Mouse (Mus musculus) inflammation-experienced regulatory T-cells, adult 6 months (primary cell): Measurements from ENCODE around the gene Zyx. TPM values are rescaled to one million over a fixed set of nuclear protein-coding genes. Genes with fewer than 3 reads are reported as not detected.

ENCODE experiments used
- ATAC-seq: one replicate; pipeline ENCODE4 v1.8.0; 2017
- polyA plus RNA-seq, 3 experiments: library from polyadenylated mRNA; unstranded; fragments of 100-300 nt; shearing (Covaris generic); gene quantifications; one replicate each; pipeline ENCODE4 v1.2.1; 2017

The Zyx gene
- polyA plus RNA-seq = 100 to 1,000 TPM in 1 of 3 experiments, 10 to 100 TPM in 2; 39.3 to 108 (median 40.8) TPM

DNA sequence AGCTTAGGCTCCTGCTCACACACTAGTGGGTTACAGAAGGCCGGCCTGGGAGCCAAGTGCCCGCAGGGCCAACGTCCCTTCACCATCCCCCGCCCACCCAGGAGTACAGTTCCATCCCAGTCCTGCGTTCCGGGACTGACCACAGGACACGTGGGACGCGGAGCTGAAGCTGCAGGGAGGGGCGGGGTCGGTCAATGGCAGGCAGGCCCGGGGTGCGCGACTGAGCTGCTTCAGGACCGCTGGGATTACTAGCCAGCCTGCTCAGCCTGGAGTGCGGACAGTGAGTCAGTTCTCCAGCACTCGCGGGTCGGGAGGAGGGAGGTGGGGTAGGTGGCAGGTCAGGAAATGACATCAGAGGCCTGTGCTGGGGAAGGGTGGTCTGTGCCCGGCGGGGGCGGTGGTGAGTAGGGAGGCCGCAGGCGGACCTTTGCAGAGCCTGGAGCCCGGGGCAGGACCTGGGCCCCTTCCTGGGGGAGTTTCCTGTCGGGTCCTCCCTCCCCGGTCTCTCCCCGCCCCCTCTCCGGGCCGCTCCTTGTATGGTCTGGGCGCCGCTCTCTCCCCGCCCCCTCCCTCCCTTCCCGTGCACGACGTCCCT is at the start of gene Zyx:
TSS of gene Zyx (plus strand) at position 205 of the 595 bp plus-strand sequence.
- ATAC-seq = peak; percentile 77

DNA sequence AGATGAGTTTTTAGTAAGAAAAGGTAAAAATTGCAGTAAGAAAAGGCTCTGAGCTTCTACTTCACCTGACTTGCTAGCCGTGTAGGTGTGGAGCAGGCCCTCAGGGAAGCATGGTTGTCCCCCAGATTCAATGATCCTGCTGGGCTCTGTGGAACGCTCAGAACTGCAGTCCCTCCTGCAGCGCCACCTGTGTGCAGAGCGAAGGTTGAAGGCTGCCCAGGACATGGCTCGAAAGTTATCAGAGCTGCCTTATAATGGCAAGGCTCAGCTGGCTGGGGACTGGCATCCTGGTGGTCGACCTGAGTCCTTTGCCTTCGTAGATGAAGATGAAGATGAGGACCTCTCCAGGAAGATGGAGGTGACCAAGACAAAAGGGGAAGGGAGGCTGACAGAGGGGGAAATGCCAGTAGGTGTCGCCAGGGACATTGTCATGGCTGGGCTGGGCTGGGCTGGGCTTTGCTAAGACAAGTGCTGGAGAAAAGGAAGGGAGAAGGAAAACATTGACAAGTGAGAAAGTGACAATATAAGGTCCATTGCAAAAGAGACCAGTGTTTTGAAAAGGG is 39.5 kb upstream of the Zyx start:
- no peak for ATAC-seq

DNA sequence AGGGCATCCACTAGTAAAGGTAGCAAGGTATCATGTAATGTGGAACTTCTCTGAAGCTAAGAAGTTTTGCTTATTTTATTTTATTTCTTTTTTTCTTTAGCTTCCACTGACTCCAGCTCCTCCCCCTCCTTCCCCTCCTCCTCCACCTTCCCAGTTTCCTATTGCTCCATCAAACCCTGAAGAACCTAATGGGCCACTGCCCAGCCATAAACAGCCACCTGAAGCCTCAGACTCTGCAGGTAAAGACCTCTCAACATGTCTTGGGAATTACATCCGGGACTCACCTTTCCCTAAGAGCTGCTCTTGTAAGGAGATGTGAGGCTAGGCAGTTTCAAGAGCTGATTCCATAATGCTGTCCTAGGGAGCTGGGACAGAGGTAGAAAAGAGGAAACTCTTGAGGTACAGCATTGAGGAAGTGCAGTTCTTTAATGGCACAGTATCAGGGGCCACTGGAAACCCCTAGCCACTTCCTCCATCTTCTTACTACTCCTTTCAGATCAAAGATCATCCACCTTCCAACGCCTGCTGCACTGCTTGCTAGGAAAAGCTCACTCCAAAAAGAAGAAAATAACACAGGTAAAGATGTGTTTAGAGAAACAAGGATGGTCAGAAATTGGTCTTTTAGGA is 38.9 kb upstream of the Zyx start:
- ATAC-seq = no peak

DNA sequence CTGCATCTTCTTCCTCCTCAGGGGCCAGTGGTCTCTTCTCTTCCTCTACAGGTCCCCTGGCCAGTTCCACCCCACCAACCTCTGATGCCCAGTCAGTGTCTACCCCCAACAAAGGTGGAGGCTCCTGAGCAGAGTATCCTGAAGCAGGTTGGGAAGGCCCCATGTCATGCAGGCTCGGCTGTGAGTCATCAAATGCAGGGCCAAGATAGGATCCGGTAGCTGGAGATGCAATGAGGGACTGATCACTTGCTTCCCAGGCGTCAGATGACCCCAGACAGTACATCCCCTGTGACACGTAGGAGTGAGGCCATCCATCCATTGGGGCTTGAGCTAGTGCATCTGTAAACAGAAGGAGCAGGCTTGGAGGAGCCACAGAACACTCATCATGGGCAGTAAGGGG is 31.1 kb upstream of the Zyx start:
- ATAC-seq = no peak

DNA sequence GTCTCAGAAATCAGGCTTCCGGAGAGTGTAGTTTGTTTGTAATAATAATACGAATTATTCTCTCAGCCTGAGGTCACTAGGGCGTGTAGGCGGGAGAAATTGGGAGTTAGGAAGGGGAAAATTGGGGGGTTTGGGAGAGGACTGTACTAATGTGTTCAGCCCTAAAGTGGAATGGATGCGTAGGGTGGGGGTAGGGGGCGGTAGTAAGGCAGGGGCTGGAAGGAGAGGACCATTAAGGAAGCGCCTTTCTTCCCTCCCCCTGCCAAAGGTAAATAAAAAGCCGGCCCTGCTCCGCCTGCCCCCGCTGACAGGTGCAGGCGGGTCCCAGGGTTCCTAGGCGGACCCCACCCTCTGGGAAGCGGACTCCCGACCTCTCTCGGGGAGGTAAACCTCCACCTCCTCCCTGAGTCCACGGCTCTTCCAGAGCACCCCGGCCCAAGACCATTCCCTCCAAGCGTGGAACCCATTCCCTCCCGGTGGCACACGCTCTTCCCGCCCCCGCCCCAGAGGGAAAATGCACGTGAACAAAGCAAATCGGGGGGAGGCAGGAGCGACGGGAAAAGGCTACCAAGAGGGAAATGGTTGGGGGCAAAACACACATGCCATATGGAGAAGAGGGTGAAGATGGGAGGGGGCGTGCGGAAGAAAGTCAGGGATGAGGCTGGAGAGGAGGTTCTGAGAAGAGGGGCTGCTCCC is 25.9 kb upstream of the Zyx start:
- ATAC-seq = no peak

DNA sequence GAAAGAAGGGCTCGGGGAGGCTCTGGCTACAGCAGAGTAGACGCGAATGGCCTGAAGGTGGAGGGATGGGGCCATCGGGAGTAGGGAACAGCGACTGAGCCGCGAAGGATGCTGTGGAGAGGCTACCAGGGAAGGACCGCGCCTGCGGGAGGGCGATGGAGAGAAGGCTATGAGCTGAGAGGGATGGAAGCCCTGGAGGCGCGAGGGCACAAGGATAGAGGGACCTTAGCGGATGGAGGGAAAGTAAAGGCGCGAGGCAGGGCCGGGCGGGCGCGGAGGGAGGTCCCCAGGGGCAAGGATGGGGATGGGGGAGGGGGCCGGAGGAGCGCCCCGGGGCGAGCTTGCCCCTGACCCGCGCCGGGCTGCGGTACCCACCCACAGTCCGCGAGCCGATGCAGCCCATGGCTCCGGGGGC is 25.4 kb upstream of the Zyx start:
- peak; percentile 13 for ATAC-seq

DNA sequence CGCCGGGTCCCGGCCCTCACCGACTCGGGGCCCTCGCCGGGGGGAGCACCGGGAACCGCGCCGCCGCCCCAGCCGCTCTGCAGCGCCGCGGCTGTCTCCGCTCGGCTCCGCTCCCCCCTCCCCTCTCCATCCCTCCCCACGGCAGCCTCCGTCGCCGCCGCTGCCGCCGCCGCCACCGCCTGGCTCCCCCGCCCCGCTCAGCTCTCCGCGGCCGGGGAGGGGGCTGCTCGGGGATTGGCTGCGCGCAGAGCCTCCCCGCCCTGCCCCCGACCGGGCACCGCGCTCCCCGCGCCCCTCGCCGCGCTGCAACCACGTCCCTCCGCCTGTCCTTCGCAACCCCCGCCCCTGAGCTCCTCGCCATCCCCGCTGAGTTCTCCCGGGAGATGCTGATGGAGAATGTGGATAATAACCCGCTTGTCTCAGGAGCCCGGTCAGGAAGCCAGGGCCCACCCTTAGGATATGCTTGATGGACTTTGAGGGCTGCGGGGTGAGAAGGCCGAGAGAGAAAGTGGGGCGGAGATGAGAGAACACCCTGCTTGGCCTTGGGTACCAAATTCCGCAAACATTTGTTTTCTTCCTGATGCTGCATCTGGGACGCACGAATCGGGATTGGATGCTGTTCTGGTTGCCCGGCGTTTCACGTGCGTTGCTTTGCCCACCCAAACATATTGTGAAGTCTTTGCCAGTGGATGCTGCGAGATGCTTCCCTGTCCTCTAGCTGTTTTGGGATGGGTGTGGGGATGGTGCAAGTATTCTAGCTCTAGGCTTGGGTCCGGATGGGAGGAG is 24.8 kb upstream of the Zyx start, which contains the start of gene Fam131b:
TSS of gene Fam131b (minus strand) at position 162 of the 786 bp plus-strand sequence.
- peak; percentile 60 for ATAC-seq

DNA sequence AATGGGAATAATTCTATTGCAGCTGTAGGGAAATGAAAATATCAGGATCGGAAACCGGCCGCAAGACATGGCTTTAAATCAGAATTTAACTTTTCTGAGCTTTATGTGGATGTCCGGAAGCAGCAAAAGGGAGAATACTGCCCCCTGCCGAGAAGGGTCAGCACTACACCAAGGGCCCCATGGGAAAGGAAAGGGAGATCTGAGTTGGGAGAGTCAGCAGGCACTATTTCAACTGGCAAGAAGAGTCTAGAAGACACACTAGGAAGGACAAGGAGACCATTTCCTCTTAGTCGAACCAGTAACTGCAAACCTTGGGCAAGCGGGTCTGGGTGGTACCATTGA is 24.2 kb upstream of the Zyx start:
- peak; percentile 85 for ATAC-seq

DNA sequence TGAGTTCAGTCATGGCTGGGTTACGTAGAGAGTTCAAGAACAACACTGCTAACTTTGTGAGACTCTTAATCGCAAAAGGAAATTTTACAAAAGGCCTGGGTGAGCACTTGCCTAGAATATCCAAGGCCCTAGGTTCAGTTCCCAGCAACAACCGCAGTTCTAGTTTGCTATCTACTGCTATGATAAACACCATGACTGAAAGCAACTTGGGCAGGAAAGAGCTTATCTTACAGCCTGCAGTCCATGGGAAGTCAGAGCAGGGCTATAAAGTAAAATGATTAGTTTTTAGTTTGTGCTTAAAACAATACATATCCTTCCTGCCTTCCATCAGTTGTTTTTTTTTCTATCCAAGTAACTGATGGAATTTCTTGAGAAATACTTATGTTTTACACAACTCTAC is 22.9 kb upstream of the Zyx start:
- no peak for ATAC-seq

DNA sequence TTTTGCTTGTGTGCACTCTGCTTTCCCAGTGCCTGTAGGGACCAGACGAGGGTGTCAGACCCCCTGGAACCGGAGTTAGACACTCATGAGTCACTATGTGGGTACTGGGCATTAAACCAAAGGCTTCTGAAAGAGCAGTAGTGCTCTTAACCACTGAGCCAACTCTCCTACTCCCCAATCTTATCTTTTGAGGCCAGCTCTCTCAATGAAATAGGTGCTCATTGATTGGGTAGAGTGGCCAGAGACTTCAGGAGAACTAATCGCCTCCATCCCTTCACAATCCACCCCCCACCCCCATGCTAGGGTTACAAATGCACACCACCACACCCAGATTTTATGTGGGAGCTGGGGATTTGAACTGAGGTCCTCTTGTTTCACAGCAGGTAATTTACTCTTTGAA is 20.7 kb upstream of the Zyx start:
- ATAC-seq = no peak

DNA sequence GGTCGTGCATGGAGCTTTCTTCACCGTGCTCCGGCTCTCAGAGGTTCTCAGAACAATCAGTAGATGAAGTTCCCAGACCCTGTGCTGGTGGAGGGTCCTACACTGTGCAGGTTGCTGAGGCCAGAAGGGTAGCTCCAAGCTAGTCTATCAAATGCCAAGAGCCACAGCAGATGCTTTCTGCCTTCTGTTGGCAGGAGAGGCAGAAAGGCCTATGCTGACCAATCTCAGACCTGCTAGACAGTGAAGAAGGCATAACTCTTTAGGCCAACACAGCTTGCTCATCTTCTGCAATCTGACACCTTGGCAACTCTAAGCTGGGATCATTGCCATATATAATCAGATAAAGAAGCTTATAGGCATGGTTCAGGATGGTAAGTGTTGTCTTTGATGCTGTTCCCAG is 19.2 kb upstream of the Zyx start:
- ATAC-seq = no peak

DNA sequence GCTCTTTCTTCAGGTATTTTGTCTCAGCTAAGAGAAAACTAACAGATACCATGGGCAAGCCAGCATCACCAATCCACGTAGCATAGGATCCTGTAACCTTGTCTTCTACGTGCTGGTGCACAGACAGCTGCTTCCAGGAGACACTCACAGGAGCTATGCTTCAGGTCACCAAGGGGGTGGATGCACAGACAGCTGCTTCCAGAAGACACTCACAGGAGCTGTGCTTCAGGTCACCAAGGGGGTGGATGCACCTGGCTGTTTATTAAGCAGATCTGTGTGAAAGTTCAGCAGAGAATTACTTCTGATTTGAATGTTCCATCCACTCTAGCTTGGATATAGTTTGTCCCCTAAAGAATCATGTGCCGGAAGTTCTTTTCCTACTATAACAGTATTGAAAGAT is 18.5 kb upstream of the Zyx start:
- ATAC-seq = no peak

DNA sequence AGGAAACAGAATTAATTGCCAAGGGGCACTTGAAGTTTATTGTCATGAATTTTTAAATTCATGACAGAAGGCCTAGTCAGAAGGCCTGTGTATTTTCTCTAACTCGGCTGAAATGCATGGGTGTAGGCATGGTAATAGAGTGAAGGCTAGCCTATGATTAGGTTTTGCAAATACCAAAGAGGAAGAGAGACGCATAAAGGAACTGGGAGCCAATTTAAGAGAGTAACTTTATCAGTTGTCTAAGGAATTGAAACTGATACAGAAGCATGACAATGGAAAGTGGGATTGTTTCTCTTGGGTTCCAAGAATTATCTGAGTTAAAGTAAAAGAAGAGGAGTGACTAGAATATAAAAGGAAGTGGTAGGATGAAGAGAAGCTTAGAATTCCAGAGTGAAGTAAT is 10.2 kb upstream of the Zyx start:
- ATAC-seq = no peak

DNA sequence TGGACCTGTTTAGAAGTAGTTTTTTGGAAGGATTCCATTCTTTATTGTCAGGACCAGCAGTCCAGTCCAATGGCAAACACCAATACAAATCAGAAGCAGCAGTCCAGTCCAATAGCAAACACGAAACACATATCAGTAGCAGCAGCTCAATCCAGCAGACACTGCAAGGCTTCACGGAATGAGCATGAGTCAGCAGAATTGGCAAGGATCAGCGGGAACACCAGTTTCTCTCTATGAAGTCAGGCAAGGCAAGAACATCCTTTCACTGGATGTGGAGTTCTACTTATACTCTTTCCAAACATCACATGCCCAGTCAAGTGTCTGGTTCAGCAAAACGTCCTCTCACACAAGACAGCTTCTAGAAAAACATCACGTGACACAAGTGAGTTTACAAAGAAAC is 9.4 kb upstream of the Zyx start:
- no peak for ATAC-seq

DNA sequence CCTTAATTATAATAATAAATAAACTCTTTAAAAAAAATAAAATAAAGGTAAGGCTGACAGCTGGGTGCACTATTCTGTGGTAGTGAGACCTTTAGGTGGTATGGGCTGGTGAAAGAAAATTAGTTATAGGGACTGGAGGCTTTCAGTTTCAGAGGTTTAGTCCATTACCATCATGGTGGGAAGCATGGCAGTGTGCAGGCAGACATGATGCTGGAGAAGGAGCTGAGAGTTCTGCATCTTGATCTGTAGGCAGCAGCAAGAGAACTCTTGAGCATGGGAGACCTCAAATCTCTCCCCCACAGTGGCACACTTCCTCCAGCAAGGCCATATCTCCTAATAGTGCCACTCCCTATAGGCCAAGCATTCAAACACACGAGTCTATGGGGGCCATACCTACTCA is 7.3 kb upstream of the Zyx start:
- no peak for ATAC-seq

DNA sequence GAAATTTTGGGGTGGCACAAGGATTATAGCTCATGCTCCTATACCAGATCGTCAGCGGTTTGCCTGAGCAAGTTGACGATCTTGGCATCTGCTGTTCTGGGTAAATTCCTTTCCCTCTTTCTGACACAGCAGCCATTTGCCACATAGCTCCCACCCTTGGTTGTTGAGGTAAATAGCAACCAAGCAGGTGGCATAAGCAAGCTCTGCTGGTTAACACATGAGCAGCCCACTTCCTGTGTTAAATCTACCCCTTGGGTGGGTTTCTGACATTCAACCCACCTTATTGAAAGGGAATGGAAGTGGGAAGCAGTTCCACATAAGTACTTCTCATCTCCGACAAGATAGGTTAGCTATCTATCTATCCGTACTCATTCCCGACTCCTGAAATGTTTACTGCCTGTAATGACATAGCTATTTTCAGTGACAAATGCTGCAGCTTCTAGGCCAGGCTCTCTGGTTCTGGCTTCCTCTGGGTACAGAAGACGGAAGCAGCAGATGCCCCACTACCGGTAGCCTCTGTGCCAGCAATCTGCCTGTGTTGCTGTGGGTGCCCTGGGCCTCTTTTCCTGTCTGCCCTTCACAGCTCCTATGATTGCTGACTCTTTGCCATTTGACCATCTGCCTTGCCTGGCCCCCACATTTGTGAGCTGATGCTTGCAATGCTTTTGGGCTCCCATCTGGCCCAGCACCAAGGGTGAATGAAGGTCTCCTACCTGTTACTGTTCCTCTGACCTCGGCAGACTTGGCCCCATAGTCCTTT is 5.9 kb upstream of the Zyx start:
- peak; percentile 79 for ATAC-seq

DNA sequence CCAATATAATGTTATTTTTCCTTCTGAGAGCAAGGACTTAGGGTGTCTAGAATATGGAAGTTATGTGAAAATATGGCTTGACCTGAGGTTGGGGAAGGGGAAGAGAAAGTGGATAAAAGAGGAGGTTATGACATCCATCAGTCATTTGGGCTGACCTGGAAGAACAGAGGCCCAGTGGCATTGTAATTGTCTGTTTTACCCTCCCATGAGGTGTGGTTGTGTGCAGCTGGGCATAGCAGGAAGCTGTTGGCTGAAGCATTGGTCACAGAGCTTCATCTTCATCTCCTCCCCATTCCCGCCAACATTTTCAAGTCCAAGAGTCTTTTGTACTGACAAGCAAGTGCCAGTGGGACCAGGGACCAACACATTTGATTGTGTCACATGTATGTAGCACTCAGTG is 5.2 kb upstream of the Zyx start:
- no peak for ATAC-seq

DNA sequence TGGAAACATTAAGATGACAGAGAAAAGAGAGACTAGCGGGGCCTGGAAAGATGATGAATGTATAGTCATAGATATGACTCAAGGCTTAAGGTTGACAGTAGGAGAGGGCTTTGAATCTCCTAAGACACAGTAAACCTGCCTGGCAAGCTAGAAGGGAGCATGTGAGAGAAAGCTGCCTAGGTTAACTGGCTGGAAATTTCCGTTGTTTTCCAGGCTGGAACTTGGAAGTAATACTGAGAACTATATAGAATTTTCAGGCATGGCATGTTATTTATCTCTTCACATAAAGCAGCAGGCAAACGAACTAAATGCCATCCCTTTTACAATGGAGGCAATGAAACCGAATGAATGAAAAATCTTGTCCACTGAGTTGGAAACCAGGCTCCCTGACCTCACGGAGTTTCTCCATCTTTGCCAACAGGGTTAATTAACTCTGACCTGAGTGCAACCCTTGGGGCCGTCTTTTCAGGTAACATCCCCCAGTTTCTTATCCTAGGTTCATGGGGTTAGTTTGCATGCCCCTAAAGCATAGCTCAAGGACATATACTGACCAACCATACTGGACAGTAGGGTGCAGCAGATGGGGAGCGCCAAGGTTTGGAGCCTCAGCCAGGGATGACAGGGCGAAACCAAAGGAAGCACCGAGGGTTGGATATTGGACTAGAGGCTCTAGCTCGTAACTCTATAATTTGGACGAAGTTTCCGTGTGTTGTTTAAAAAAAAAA is 987 bp upstream of the Zyx start:
- ATAC-seq = no peak

DNA sequence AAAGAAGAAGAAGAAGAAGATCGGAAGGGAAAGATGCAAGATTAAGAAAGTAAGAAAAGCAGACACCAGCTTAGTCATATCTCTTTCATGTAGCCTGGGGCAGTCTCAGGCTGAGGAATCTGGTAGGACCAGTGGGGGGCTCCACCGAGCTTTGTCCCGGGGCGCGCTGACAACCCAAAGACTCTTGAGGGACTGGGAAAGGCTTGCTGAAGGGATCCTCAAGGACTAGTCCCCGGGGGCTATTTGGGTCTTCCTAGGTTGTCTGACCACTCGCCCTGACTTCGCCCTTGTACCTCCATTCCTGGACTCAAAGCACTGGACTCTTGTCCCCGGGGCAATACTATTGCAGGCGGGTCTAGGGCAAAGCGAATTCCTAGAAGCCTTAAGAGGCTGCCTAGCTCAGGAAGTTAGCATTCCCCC is 414 bp upstream of the Zyx start:
- ATAC-seq = peak; percentile 61

DNA sequence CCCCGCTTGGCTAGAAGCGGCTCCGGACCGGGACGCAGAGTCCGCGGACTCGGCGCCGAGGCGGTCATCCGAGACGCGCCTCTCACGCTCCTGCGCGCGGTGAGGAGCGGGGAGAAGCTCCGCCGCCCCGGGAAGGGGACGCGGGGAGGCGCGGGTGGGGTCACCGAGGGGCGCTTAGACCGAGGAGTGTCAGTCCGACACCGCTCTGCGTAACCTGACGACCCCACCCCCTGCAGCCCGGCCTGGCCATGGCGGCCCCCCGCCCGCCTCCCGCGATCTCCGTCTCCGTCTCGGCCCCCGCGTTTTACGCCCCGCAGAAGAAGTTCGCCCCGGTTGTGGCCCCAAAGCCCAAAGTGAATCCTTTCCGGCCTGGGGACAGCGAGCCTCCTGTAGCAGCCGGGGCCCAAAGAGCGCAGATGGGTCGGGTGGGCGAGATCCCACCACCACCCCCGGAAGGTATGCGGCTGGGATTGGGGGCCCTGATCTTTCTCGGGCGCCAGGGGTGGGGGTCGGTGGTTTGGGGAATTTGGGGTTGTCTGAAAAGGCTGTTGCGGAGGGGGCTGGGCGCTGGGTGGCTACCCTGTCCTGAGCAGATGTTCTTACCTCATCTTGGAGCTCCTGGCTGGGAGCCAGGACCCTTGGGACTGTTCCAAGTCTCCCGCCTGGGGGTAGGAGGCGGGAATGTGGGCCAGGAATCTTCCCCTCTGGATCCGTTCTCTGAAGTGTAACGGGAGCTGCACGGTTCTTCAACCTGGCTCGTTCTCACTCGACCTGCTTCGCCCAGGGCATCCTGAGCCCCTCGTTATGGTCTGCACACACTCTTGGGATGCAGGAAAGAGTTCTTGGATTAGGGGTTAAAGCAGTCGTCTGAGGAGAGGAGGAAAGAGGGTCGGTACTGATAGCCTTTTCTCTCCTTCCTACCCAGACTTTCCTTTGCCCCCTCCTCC is 864 bp downstream of the Zyx start:
- ATAC-seq = peak; percentile 4
